Mouse (Mus musculus): ENCODE measurements at regions not wholly inside any gene's neighbourhood (a gene's known extent, or its start where the extent isn't known, plus 50 kb on each side); places are given as distances from the start of the nearest gene placed in this dataset.
"Not testable (repeated sequence)": the region's sequence is repeated elsewhere in the genome, so short reads cannot be mapped to it uniquely, and the experiment has no call there.

- peak in 1 of 2 experiments; percentile 67 for DNase-seq (ENCODE audit: low spot score in 2 of 2)
Observed at GRCm38 (mm10) chr10:99577041-99577681, 182.3 kb downstream of the Csl start.

- no peak for DNase-seq (ENCODE audit: low spot score in 2 of 2)
Observed at GRCm38 (mm10) chr10:99578366-99578765, 181.1 kb downstream of the Csl start.

- no peak for DNase-seq (ENCODE audit: low spot score in 2 of 2)
Observed at GRCm38 (mm10) chr10:99580191-99580590, 179.3 kb downstream of the Csl start.

- DNase-seq (ENCODE audit: low spot score in 2 of 2): no peak
Observed at GRCm38 (mm10) chr10:99581074-99581473, 178.4 kb downstream of the Csl start.

GRCm38 (mm10) chr10:99584855-99585254, 174.6 kb downstream of the Csl start:
- DNase-seq (ENCODE audit: low spot score in 2 of 2): no peak

- peak in 1 of 2 experiments; percentile 26 for DNase-seq (ENCODE audit: low spot score in 2 of 2)
Observed at GRCm38 (mm10) chr10:99592220-99592619, 167.2 kb downstream of the Csl start.

GRCm38 (mm10) chr10:99595659-99596058, 163.8 kb downstream of the Csl start:
- DNase-seq (ENCODE audit: low spot score in 2 of 2): no peak

GRCm38 (mm10) chr10:99599142-99600120, 160.0 kb downstream of the Csl start:
- not testable (repeated sequence) for DNase-seq (ENCODE audit: low spot score in 2 of 2)

GRCm38 (mm10) chr10:99602331-99602730, 157.1 kb downstream of the Csl start:
- no peak for DNase-seq (ENCODE audit: low spot score in 2 of 2)

GRCm38 (mm10) chr10:99604172-99604571, 155.3 kb downstream of the Csl start:
- no peak for DNase-seq (ENCODE audit: low spot score in 2 of 2)

GRCm38 (mm10) chr10:99608477-99608876, 151.0 kb downstream of the Csl start:
- DNase-seq (ENCODE audit: low spot score in 2 of 2): no peak

- DNase-seq (ENCODE audit: low spot score in 2 of 2): no peak
Observed at GRCm38 (mm10) chr10:99609420-99609819, 150.0 kb downstream of the Csl start.

GRCm38 (mm10) chr10:99610890-99611289, 148.6 kb downstream of the Csl start:
- no peak for DNase-seq (ENCODE audit: low spot score in 2 of 2)

GRCm38 (mm10) chr10:99614392-99615249, 144.8 kb downstream of the Csl start:
- no peak for DNase-seq (ENCODE audit: low spot score in 2 of 2)

- DNase-seq (ENCODE audit: low spot score in 2 of 2): no peak
Observed at GRCm38 (mm10) chr10:99615371-99615770, 144.1 kb downstream of the Csl start.

- DNase-seq (ENCODE audit: low spot score in 2 of 2): peak; percentile 87 to 93
Observed at GRCm38 (mm10) chr10:99615779-99616178, 143.7 kb downstream of the Csl start.

GRCm38 (mm10) chr10:99617623-99618022, 141.8 kb downstream of the Csl start:
- DNase-seq (ENCODE audit: low spot score in 2 of 2): no peak

GRCm38 (mm10) chr10:99619421-99620151, 139.9 kb downstream of the Csl start:
- peak; percentile 69 to 83 for DNase-seq (ENCODE audit: low spot score in 2 of 2)

GRCm38 (mm10) chr10:99620489-99620888, 139.0 kb downstream of the Csl start:
- DNase-seq (ENCODE audit: low spot score in 2 of 2): no peak

GRCm38 (mm10) chr10:99627355-99627754, 132.1 kb downstream of the Csl start:
- DNase-seq (ENCODE audit: low spot score in 2 of 2): no peak
